Mouse (Mus musculus) ES-E14 (cell line): ENCODE data around the gene Znfx1. TPM values are rescaled to one million over a fixed set of nuclear protein-coding genes. Genes with fewer than 3 reads are reported as not detected.

Source experiments
- DNase-seq: peaks from one replicate; pipeline ENCODE4 v3.0.0-alpha.2; 2013; ENCODE audit warnings: low read depth, low spot score
- H3K27ac ChIP-seq: 2 replicates; pipeline ENCODE4 v1.5.1; 2012; ENCODE audit warnings: low read depth, mild to moderate bottlenecking, low read length, moderate library complexity, mixed read lengths; ENCODE audit not compliant: poor library complexity, insufficient read depth, severe bottlenecking
- H3K36me3 ChIP-seq: 2 replicates; pipeline ENCODE4 v1.6.1; 2012; ENCODE audit warnings: mild to moderate bottlenecking, low read length, moderate library complexity, mixed read lengths; ENCODE audit not compliant: control insufficient read depth, poor library complexity, insufficient read depth, severe bottlenecking
- H3K4me1 ChIP-seq, 2 experiments: fragments of 150-350 bp in 1 of 2; sonication (generic) in 1 of 2; 2 replicates each; pipeline ENCODE4 v1.6.1; 2012; ENCODE audit warnings: low read length in 2 of 2, mild to moderate bottlenecking in 1 of 2, mixed read lengths in 1 of 2; ENCODE audit not compliant: control insufficient read depth in 2 of 2, insufficient read depth in 2 of 2, poor library complexity in 1 of 2
- H3K4me3 ChIP-seq, 2 experiments: fragments of 150-350 bp in 1 of 2; sonication (generic) in 1 of 2; 2 replicates each; pipeline ENCODE4 v1.5.1; 2012; ENCODE audit warnings: low read length in 2 of 2, low read depth in 1 of 2, mild to moderate bottlenecking in 1 of 2, mixed read lengths in 1 of 2; ENCODE audit not compliant: insufficient read depth in 1 of 2, poor library complexity in 1 of 2, severe bottlenecking in 1 of 2
- H3K9ac ChIP-seq: 2 replicates; pipeline ENCODE4 v1.6.1; 2012; ENCODE audit warnings: low read depth, mild to moderate bottlenecking, low read length, mixed read lengths; ENCODE audit not compliant: poor library complexity, insufficient read depth, severe bottlenecking
- H3K9me3 ChIP-seq: fragments of 150-350 bp; sonication (generic); 2 replicates; pipeline ENCODE4 v1.6.1; 2012; ENCODE audit warnings: low read depth, mild to moderate bottlenecking, low read length; ENCODE audit not compliant: control insufficient read depth, insufficient read depth
- CHD2 ChIP-seq: IDR thresholded peaks from 2 replicates; pipeline ENCODE4 v1.6.1; 2014; ENCODE audit warnings: mild to moderate bottlenecking, low read depth, low read length, inconsistent platforms
- HCFC1 ChIP-seq: IDR thresholded peaks from 2 replicates; pipeline ENCODE4 v1.6.1; 2012; ENCODE audit warnings: low read length, inconsistent platforms, borderline replicate concordance; ENCODE audit not compliant: insufficient read depth
- MAFK ChIP-seq: IDR thresholded peaks from 2 replicates; pipeline ENCODE4 v1.6.1; 2014; ENCODE audit warnings: mild to moderate bottlenecking, low read depth, low read length, inconsistent platforms; ENCODE audit not compliant: insufficient read depth
- ZC3H11A ChIP-seq: IDR thresholded peaks from 2 replicates; pipeline ENCODE4 v1.6.1; 2012; ENCODE audit warnings: low read depth, mild to moderate bottlenecking, inconsistent platforms, low read length, borderline replicate concordance
- ZNF384 ChIP-seq: IDR thresholded peaks from 2 replicates; pipeline ENCODE4 v1.6.1; 2012; ENCODE audit warnings: low read depth, low read length, inconsistent platforms
- in situ Hi-C, 2 experiments: fragments of 600-800 bp; cut with MboI; formaldehyde crosslinking; loops; one replicate each; pipeline ENCODE4 v1.15.1; 2025; ENCODE audit warnings: low sequenced_read_pairs in 2 of 2, inconsistent platforms in 1 of 2; ENCODE audit not compliant: unreplicated experiment in 2 of 2
- total RNA-seq: library from RNA; depleted of rRNA; stranded (reverse); fragments of 300-350 nt; gene quantifications from 2 replicates; pipeline ENCODE4 v1.2.3, GENCODE M21; 2012

Gene Znfx1
- total RNA-seq, 1 experiment: 15.3 TPM

DNA sequence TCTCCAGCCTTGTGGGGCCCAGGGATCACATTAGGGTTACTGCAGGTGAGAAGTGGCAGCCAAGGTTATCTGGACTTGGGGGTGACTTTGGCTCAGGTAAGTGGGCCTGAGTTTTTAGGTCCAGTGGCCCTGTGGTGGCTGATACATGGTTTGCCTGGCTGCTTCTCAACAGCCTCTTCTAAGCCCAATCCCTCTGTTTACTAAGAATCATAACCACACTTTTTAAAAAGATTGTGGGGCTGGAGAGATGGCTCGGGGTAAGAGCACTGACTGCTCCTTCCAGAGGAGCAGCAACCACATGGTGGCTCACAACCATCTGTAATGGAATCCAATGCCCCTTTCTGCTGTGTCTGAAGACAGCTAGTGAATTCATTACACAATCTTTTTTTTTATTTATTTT lies 3.2 kb upstream of the Znfx1 start:
- Histone ChIP-seq H3K9ac (peak overlapping the region; percentile 77; the same call in 1 of the 2 replicates), H3K4me3 (peak overlapping the region in 1 of 2 experiments; percentile 87; a peak in 2 of 4 replicates), H3K27ac (peak overlapping the region; percentile 67; the same call in 1 of the 2 replicates), H3K36me3 (peaks cover 27% of the 10 kb centered on the region), H3K4me1 (peaks cover 0 to 4% of the 10 kb centered on the region in 2 experiments; a peak in 1 of 4 replicates), H3K9me3 (no peaks in the 10 kb centered on the region)
- DNase-seq: no peak
- TF ChIP-seq CHD2: peak; percentile 9; the same call in 1 of the 2 replicates
- TF ChIP-seq MAFK: no peak
- in situ Hi-C loops: no loop called here

DNA sequence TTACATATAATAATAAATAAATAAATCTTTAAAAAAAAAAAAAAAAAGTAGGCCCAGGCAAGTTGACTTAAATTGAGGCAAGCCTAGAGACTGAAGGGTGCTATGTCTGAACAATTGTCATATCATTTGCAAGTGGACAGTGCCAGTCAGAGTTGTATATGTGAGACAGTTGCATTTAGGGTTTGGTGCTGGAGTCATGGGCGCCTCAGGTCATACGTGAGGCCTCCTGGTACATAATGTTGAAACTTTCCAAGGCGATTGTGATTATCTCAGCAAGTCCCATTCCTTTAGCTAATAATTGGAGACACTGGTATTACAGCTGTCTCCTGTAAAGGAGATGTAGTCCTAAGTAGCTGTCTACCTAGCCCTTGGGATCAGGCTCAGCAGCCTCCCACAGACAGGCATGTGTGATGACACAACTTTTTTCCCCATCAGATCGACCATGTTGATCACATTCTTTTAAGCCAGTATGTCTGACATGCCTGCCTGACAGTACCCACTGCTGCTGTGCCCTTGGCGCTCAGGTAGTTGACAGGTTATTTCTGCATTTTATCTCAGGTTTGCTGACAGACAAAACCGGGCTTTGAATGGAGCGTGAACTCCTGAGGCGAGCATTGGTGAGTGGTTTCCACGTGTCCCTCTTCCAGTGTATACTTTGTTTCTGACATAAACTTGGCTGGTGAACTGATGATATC lies 1.9 kb upstream of the Znfx1 start:
- in situ Hi-C loops: no loop called here
- no peak for DNase-seq
- H3K9me3 ChIP-seq: no peaks in the 10 kb centered on the region
- peak overlapping the region; percentile 75 to 87 for H3K4me3 ChIP-seq
- peaks cover 0 to 6% of the 10 kb centered on the region in 2 experiments; a peak in 1 of 4 replicates for H3K4me1 ChIP-seq
- TF ChIP-seq MAFK (no peak), ZC3H11A (no peak), CHD2 (no peak; the same call in 1 of the 2 replicates), HCFC1 (no peak), ZNF384 (no peak)
- peak overlapping the region; percentile 77 for H3K9ac ChIP-seq
- H3K36me3 ChIP-seq: peaks cover 27% of the 10 kb centered on the region
- H3K27ac ChIP-seq: peak overlapping the region; percentile 67

DNA sequence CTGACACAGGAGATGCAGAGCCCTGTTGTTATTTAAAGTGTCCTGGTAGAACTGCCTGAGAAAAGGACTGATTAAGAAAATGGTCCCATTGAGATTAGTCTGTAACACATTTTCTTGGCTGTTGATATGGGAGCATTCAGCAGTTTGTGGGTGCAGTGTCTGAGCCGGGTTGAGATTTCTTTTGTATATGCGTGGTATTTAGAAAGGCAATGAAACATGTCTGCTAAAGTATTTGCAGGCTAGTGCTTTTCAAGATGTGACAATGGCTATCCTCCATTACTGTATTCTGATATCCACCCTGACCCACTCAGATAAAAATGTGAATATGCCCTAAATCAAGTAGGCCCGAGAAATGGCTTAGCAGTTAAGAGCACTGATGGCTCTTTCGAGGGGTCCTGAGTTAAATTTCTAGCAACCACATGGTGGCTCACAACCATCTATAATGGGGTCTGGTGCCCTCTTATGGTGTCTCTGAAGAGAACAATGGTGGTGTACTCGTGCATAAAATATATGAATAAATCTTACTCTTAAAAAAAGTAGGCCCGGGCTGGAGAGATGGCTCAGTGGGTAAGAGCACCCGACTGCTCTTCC lies 1.2 kb upstream of the Znfx1 start:
- Histone ChIP-seq H3K36me3 (peaks cover 27% of the 10 kb centered on the region), H3K4me1 (peaks cover 4 to 6% of the 10 kb centered on the region in 2 experiments; a peak in 3 of 4 replicates), H3K9ac (peak overlapping the region; percentile 99), H3K4me3 (peak overlapping the region; percentile 75 to 87), H3K9me3 (no peaks in the 10 kb centered on the region), H3K27ac (peak overlapping the region; percentile 85; the same call in 1 of the 2 replicates)
- in situ Hi-C loops: no loop called here
- DNase-seq: no peak
- no peak for TF ChIP-seq ZNF384
- no peak for TF ChIP-seq ZC3H11A
- TF ChIP-seq CHD2: no peak
- TF ChIP-seq HCFC1: no peak
- no peak for TF ChIP-seq MAFK

DNA sequence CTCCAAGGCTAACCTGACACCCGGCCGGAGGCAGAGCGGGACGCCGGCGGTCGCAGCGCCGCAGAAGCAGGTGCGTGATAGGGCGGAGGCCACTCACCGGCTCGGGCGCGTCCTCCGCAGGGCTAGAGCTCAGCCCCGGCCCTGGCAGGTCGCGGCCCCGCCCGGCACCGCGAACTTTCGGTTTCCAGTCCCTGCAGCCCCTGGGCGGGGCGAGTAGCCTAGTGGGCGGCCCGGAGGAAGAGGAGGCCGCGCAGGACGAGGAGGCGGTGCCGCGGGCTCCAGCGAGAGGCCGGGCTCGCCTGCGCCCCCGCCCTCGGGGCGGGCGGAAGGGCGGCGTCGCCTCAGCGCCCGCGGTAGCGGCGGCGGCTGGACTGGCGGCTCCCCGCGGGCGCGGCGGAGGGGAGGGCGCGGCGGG lies 311 bp downstream of the Znfx1 start:
- H3K27ac ChIP-seq: peak overlapping the region; percentile 91
- in situ Hi-C loops: no loop called here
- peak overlapping the region; percentile 94 for H3K9ac ChIP-seq
- peaks cover 8 to 9% of the 10 kb centered on the region in 2 experiments for H3K4me1 ChIP-seq
- H3K4me3 ChIP-seq: peak overlapping the region; percentile 80 to 87
- peaks cover 27% of the 10 kb centered on the region for H3K36me3 ChIP-seq
- DNase-seq: peak; percentile 87
- no peaks in the 10 kb centered on the region for H3K9me3 ChIP-seq
- no peak for TF ChIP-seq MAFK
- TF ChIP-seq HCFC1: no peak
- no peak for TF ChIP-seq CHD2
- no peak for TF ChIP-seq ZC3H11A
- no peak for TF ChIP-seq ZNF384
